Mouse (Mus musculus) lung, adult 2 months (tissue): Measurements from ENCODE around the gene Tcf25.

Experiments
- CTCF ChIP-seq: fragments of 200-500 bp; IDR thresholded peaks from 2 replicates; pipeline ENCODE4 v1.5.1; 2011; ENCODE audit warnings: mild to moderate bottlenecking, low read length, control low read depth; ENCODE audit not compliant: insufficient read depth
- POLR2A ChIP-seq: fragments of 200-500 bp; IDR thresholded peaks from 2 replicates; pipeline ENCODE4 v1.6.1; 2011; ENCODE audit warnings: low read depth, mild to moderate bottlenecking, control low read depth, low read length, borderline replicate concordance; ENCODE audit errors: extremely low read depth

DNA sequence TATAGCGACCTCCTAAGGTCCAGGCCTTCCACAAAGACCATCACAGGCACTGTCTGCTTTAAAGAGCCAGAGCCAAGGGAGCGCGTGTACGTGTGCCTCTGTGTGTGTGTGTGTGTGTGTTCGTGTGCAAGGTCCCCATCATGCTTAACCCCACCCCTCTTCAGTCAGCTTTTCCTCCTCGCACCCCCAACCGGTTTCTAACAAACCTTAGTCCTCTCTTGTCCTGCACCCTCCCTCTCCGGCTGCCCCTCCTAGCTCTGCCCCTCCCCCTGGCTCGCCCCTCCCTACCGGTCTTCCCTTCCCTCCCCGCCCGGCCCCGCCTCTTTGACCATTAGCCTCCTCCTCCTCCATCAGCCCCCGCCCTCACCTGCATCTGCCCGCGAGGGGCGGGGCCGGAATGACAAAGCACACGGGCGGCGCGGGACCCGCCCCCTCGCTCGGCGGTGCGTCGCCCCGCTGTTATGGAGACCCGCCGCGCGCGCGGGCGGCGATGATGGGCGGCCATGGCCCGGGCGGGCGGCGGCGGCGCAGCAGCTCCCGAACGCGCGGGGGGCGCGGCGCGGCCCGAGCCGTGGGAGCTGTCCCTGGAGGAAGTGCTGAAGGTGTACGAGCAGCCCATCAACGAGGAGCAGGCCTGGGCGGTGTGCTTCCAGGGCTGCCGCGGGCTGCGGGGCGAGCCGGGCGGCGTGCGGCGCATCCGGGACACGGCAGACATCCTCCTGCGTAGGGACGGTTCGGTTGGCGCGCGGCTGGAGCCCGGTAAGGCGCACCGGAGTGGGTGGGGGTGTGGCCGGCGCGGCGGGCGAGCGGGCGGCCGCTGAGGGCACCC lies 41.1 kb upstream of the Tcf25 start, which contains the start of gene Spire2:
- TF ChIP-seq POLR2A (no peak), CTCF (no peak)
